Mouse (Mus musculus): ENCODE results near the gene P3h2. TPM values are rescaled to one million over a fixed set of nuclear protein-coding genes. Genes with fewer than 3 reads are reported as not detected.

Gene P3h2
- polyA plus RNA-seq, 1 experiment from 2014 or later, result 9.6 TPM

- no peak overlapping the region for H3K9ac ChIP-seq (replicated peaks; ENCODE audit: low read depth, low read length)
- WGBS, result 29% methylated on average over 3 of the region's 3 CpGs
- H3K4me1 ChIP-seq (ENCODE audit: control insufficient read depth, insufficient read depth, low read length), result peaks cover 13% of the 10 kb centered on the region; the same call in 1 of the 2 replicates
- no peak overlapping the region for H3K4me2 ChIP-seq (replicated peaks; ENCODE audit: low read depth, low read length)
- no peaks in the 10 kb centered on the region for H3K9me3 ChIP-seq (ENCODE audit: control insufficient read depth, low read depth, low read length)
- H3K27me3 ChIP-seq (ENCODE audit: control insufficient read depth, insufficient read depth, low read length), result no peaks in the 10 kb centered on the region
- H3K4me3 ChIP-seq (ENCODE audit: low read depth, low read length), result no peak overlapping the region
- no peaks in the 10 kb centered on the region for H3K36me3 ChIP-seq (ENCODE audit: control insufficient read depth, insufficient read depth, low read length)
- H3K27ac ChIP-seq (ENCODE audit: low read length), result peak overlapping the region; percentile 15; the same call in 1 of the 2 replicates
- no peak for ATAC-seq (ENCODE audit: insufficient number of reproducible peaks, insufficient read depth, low FRiP score, low read depth)
Observed at GRCm38 (mm10) chr16:26053631-26054030, 52.0 kb downstream of the P3h2 start.

- Histone ChIP-seq H3K36me3 (ENCODE audit: control insufficient read depth, insufficient read depth, low read length) (no peaks in the 10 kb centered on the region), H3K27ac (ENCODE audit: low read length) (no peak overlapping the region), H3K9ac (replicated peaks; ENCODE audit: low read depth, low read length) (no peak overlapping the region), H3K4me3 (ENCODE audit: low read depth, low read length) (no peak overlapping the region), H3K4me1 (ENCODE audit: control insufficient read depth, insufficient read depth, low read length) (peaks cover 19% of the 10 kb centered on the region; the same call in 1 of the 2 replicates), H3K9me3 (ENCODE audit: control insufficient read depth, low read depth, low read length) (no peaks in the 10 kb centered on the region), H3K4me2 (replicated peaks; ENCODE audit: low read depth, low read length) (no peak overlapping the region), H3K27me3 (ENCODE audit: control insufficient read depth, insufficient read depth, low read length) (no peaks in the 10 kb centered on the region)
- ATAC-seq (ENCODE audit: insufficient number of reproducible peaks, insufficient read depth, low FRiP score, low read depth), result peak; percentile 53; the same call in 1 of the 2 replicates
- WGBS, result 48% methylated on average over 5 of the region's 5 CpGs
Observed at GRCm38 (mm10) chr16:26049393-26050087, 56.0 kb downstream of the P3h2 start.

GRCm38 (mm10) chr16:26047870-26048269 is 57.7 kb downstream of the P3h2 start:
- Histone ChIP-seq H3K27me3 (ENCODE audit: control insufficient read depth, insufficient read depth, low read length) (no peaks in the 10 kb centered on the region), H3K9me3 (ENCODE audit: control insufficient read depth, low read depth, low read length) (no peaks in the 10 kb centered on the region), H3K27ac (ENCODE audit: low read length) (peak overlapping the region; percentile 33; the same call in 1 of the 2 replicates), H3K9ac (replicated peaks; ENCODE audit: low read depth, low read length) (no peak overlapping the region), H3K36me3 (ENCODE audit: control insufficient read depth, insufficient read depth, low read length) (no peaks in the 10 kb centered on the region), H3K4me2 (replicated peaks; ENCODE audit: low read depth, low read length) (no peak overlapping the region), H3K4me1 (ENCODE audit: control insufficient read depth, insufficient read depth, low read length) (peaks cover 13% of the 10 kb centered on the region; the same call in 1 of the 2 replicates), H3K4me3 (ENCODE audit: low read depth, low read length) (no peak overlapping the region)
- 46% methylated on average over 3 of the region's 3 CpGs for WGBS
- ATAC-seq (ENCODE audit: insufficient number of reproducible peaks, insufficient read depth, low FRiP score, low read depth), result peak; percentile 79; the same call in 1 of the 2 replicates

DNA sequence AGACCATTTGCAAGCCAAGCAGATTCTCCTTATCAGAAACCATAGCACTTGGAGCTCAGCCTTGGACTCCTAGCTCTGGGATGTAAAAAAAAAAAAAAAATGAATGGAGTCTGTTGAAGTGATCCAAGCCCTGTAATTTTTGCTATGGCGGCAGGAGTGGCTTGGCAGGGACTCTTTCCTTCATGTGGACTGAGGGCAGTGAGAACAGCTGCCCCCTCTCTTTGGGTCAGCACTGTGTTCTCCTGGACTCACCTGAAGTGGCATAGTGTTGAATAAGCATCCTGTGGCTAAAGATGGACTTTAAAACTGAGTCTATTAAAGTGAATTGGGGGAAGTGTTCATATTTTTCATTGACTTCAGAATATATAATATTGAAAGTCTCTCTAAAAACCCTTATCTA is 58.2 kb downstream of the P3h2 start:
- Histone ChIP-seq H3K4me3 (ENCODE audit: low read depth, low read length) (no peak overlapping the region), H3K4me2 (replicated peaks; ENCODE audit: low read depth, low read length) (no peak overlapping the region), H3K9ac (replicated peaks; ENCODE audit: low read depth, low read length) (no peak overlapping the region), H3K4me1 (ENCODE audit: control insufficient read depth, insufficient read depth, low read length) (peaks cover 14% of the 10 kb centered on the region; the same call in 1 of the 2 replicates), H3K36me3 (ENCODE audit: control insufficient read depth, insufficient read depth, low read length) (no peaks in the 10 kb centered on the region), H3K27me3 (ENCODE audit: control insufficient read depth, insufficient read depth, low read length) (no peaks in the 10 kb centered on the region), H3K9me3 (ENCODE audit: control insufficient read depth, low read depth, low read length) (no peaks in the 10 kb centered on the region), H3K27ac (ENCODE audit: low read length) (no peak overlapping the region)
- WGBS, result 79% methylated on average over 1 of the region's 1 CpGs
- no peak for ATAC-seq (ENCODE audit: insufficient number of reproducible peaks, insufficient read depth, low FRiP score, low read depth)

- ATAC-seq (ENCODE audit: insufficient number of reproducible peaks, insufficient read depth, low FRiP score, low read depth), result 0 out of 2 replicates have a peak, but pooled peaks have one; percentile 28
- H3K27ac ChIP-seq (ENCODE audit: low read length), result peak overlapping the region; percentile 58; the same call in 1 of the 2 replicates
Observed at GRCm38 (mm10) chr16:26041929-26042303, 63.7 kb downstream of the P3h2 start.

DNA sequence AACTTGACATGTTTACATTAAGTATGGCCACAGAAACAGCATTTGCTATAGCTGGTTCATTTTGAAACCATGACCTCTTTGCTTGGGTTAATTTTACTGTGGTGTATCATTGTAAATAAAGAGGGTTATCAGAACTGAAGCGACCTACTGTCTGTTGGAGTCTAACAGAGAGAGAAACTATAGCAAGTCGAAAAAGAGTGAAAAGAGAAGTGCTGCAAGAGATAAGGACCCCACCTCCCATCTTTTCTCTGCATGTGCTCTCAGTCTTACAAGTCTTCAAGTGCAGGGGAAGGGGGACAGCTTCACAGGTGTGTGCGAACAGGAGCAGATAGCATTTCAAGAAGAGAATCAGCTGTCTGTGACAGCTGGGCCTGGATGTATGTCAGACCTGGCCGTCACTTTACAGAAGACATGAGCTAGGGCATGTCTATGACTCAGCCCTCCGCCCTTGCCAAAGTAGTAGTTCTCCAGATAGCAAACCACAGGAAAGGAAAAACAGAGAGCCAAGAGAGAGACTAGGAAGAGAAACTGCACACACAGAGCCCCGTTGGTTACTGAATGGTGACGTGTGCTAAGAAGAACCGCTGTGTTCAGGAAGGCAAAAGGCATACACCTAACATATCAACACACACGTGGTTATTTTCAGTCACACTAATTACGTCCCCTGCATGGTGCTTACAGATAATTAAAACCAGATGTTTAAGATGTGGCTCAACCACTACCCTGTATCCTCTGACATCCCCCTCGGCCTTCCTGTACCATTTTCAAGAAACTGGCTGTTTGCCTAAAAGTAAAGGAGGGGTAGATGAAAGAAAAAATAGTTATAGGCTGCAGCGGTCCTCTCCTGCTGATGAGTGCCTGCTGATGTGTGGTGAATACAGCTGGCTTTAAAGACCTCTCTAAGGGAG is 64.3 kb downstream of the P3h2 start:
- Histone ChIP-seq H3K4me2 (replicated peaks; ENCODE audit: low read depth, low read length) (no peak overlapping the region), H3K36me3 (ENCODE audit: control insufficient read depth, insufficient read depth, low read length) (no peaks in the 10 kb centered on the region), H3K9me3 (ENCODE audit: control insufficient read depth, low read depth, low read length) (no peaks in the 10 kb centered on the region), H3K4me1 (ENCODE audit: control insufficient read depth, insufficient read depth, low read length) (peaks cover 20% of the 10 kb centered on the region), H3K4me3 (ENCODE audit: low read depth, low read length) (no peak overlapping the region), H3K27ac (ENCODE audit: low read length) (peak overlapping the region; percentile 58), H3K27me3 (ENCODE audit: control insufficient read depth, insufficient read depth, low read length) (no peaks in the 10 kb centered on the region), H3K9ac (replicated peaks; ENCODE audit: low read depth, low read length) (no peak overlapping the region)
- WGBS, result 40% methylated on average over 12 of the region's 12 CpGs
- ATAC-seq (ENCODE audit: insufficient number of reproducible peaks, insufficient read depth, low FRiP score, low read depth), result peak; percentile 75; the same call in 1 of the 2 replicates

More at GRCm38 (mm10) chr16:26041929-26042303, 63.7 kb downstream of the P3h2 start:
- Histone ChIP-seq H3K9me3 (ENCODE audit: control insufficient read depth, low read depth, low read length) (no peaks in the 10 kb centered on the region), H3K36me3 (ENCODE audit: control insufficient read depth, insufficient read depth, low read length) (no peaks in the 10 kb centered on the region), H3K4me3 (ENCODE audit: low read depth, low read length) (no peak overlapping the region), H3K4me2 (replicated peaks; ENCODE audit: low read depth, low read length) (no peak overlapping the region), H3K9ac (replicated peaks; ENCODE audit: low read depth, low read length) (no peak overlapping the region), H3K4me1 (ENCODE audit: control insufficient read depth, insufficient read depth, low read length) (peaks cover 16% of the 10 kb centered on the region), H3K27me3 (ENCODE audit: control insufficient read depth, insufficient read depth, low read length) (no peaks in the 10 kb centered on the region)
- 35% methylated on average over 2 of the region's 2 CpGs for WGBS

GRCm38 (mm10) chr16:26039320-26039719 is 66.3 kb downstream of the P3h2 start:
- Histone ChIP-seq H3K36me3 (ENCODE audit: control insufficient read depth, insufficient read depth, low read length) (no peaks in the 10 kb centered on the region), H3K4me2 (replicated peaks; ENCODE audit: low read depth, low read length) (no peak overlapping the region), H3K27ac (ENCODE audit: low read length) (no peak overlapping the region), H3K9ac (replicated peaks; ENCODE audit: low read depth, low read length) (no peak overlapping the region), H3K4me3 (ENCODE audit: low read depth, low read length) (no peak overlapping the region), H3K4me1 (ENCODE audit: control insufficient read depth, insufficient read depth, low read length) (peaks cover 26% of the 10 kb centered on the region), H3K27me3 (ENCODE audit: control insufficient read depth, insufficient read depth, low read length) (no peaks in the 10 kb centered on the region), H3K9me3 (ENCODE audit: control insufficient read depth, low read depth, low read length) (no peaks in the 10 kb centered on the region)
- WGBS, result 68% methylated on average over 3 of the region's 3 CpGs
- ATAC-seq (ENCODE audit: insufficient number of reproducible peaks, insufficient read depth, low FRiP score, low read depth), result no peak

DNA sequence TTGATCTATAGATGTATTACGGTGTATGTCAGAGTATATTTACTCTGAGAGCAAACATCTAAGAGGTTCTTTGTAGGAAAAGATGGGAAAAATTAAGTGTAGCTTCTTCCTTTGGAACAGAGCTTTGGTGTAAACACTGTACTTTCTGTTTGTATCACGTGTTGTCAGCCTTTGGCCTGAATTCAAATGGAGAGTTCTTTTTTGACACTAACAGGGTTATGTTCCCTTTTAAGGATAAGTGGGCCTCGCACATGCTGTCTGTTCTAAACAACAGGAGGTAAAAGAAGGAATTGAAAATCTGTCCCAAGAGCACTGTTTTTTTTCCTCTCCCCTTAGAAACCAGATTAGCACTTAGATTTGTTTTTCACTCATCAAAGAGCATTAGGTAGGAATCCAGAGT is 70.1 kb downstream of the P3h2 start:
- peak; percentile 18; the same call in 1 of the 2 replicates for ATAC-seq (ENCODE audit: insufficient number of reproducible peaks, insufficient read depth, low FRiP score, low read depth)
- Histone ChIP-seq H3K4me3 (ENCODE audit: low read depth, low read length) (no peak overlapping the region), H3K27me3 (ENCODE audit: control insufficient read depth, insufficient read depth, low read length) (no peaks in the 10 kb centered on the region), H3K27ac (ENCODE audit: low read length) (peak overlapping the region; percentile 71), H3K36me3 (ENCODE audit: control insufficient read depth, insufficient read depth, low read length) (no peaks in the 10 kb centered on the region), H3K9ac (replicated peaks; ENCODE audit: low read depth, low read length) (no peak overlapping the region), H3K4me1 (ENCODE audit: control insufficient read depth, insufficient read depth, low read length) (peaks cover 10% of the 10 kb centered on the region; the same call in 1 of the 2 replicates), H3K9me3 (ENCODE audit: control insufficient read depth, low read depth, low read length) (peaks cover 4% of the 10 kb centered on the region; the same call in 1 of the 2 replicates), H3K4me2 (replicated peaks; ENCODE audit: low read depth, low read length) (no peak overlapping the region)
- WGBS, result 29% methylated on average over 3 of the region's 3 CpGs
